Mouse (Mus musculus) T-helper 1 cell (primary cell): ENCODE measurements around the gene Gm40193.

Experiments used
- in situ Hi-C: fragments of 300-600 bp; cut with MboI, MseI; formaldehyde crosslinking; loops from one replicate; pipeline ENCODE4 v1.15.1; 2025; ENCODE audit warnings: high pct_unique_total_duplicates

Gene Gm40193

DNA sequence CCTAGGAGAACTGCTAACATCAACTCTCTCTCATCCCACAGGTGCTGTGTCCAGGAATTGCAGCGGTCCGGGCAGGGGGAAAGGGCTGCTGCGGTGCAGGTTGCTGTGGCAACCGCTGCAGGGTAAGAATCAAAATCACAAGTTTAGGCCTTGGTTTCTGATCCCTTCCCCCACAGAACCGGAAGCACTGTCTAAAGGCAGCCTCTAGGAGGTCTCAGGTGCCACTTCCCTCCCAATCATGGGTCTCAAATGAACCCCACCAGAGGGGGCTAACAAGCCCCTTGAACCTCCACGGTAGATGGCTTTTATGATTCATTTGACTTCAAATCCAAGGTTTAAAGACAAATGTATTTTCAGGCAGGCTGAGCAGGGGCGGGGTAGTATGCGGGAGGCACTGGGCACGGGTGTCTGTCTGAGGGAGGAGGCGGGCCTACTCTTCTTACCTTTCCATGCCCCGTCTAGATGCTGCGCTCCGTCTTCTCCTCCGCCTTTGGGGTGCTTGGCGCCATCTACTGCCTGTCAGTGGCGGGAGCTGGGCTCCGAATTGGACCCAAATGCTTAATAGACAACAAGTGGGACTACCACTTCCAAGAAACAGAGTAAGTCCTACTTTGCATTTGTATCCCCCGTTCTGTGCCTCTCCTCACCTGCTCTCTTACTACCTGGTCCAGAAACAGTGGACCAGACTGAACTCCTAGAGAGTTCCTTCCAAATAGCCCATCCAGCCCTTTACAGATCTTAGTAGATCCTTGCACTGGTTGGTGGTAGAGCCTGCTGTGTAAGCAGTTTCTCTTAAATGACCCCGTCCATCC, 22.8 kb downstream of the Gm40193 start:
- in situ Hi-C loops, result loop anchor here (5.0 kb wide), 1 partner anchor 98 kb away; the partner anchor contains the start of gene Pelp1

- in situ Hi-C loops, result loop anchor here (5.0 kb wide), 1 partner anchor 95 kb away; the partner anchor contains the start of gene Pelp1
Measured at GRCm38 (mm10) chr11:70506962-70507515, 25.7 kb downstream of the Gm40193 start.

GRCm38 (mm10) chr11:70506385-70506784, 26.4 kb downstream of the Gm40193 start:
- in situ Hi-C loops, result loop anchor here (5.0 kb wide), 1 partner anchor 94 kb away; the partner anchor contains the start of gene Pelp1

DNA sequence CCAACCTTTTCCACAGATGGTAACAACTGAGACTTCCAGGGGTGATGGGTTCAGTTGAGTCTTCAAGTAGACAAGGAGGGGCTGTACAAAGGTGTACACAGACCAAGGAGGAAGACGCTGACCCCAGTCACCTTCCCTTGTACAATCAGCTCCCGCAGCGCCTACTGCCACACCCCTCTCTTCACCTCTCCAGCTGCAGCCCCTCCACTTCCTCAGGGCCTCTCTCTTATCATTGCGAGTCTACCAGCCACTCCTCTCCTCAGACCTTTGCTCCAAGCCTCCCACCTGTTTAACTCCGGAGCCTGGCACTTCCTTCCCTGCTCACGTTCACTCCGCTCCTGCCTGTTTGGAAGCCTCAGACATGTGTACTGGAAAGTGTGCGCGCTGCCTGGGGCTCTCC, 27.8 kb downstream of the Gm40193 start, which contains the start of gene Tm4sf5:
Gene Tm4sf5 (plus strand): TSS at position 275 of the 400 bp plus-strand sequence.
- in situ Hi-C loops, result loop anchor here (5.0 kb wide), 1 partner anchor 93 kb away; the partner anchor contains the start of gene Pelp1

DNA sequence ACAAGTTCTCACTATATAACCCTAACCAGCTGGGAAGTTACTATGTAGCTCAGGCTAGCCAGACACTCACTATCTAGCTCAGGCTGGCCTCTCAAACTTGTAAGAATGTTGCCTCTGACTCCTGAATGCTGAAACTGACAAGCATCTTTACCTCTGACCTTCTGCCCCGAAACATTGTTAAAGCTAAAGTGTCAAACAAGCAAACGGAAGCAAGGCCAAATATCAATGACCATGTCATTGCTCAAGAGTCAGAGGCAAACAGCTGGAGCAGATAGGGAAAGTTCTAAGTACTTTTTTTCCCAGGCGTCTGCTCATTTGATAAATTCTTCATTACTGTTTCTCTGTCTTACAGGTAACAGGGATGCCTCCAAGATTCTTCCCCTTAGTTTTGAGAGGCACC, 30.7 kb downstream of the Gm40193 start:
- in situ Hi-C loops, result no loop called here

DNA sequence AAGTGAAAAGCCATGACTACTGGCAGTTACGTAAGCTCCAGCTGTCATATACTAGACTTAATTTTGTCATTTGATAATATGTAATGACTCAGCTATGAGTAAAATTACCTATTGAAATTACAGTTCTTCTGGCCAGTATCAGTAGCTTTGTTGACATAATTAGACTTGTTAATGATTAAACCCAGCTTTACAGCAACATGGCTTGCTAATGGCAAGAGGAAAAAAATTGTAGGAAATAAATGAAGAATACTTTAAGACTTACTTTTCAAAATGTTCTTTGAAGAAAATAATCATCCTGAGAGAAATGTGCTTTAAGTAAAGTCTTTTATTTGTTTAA, 32.3 kb downstream of the Gm40193 start:
- in situ Hi-C loops, result no loop called here

DNA sequence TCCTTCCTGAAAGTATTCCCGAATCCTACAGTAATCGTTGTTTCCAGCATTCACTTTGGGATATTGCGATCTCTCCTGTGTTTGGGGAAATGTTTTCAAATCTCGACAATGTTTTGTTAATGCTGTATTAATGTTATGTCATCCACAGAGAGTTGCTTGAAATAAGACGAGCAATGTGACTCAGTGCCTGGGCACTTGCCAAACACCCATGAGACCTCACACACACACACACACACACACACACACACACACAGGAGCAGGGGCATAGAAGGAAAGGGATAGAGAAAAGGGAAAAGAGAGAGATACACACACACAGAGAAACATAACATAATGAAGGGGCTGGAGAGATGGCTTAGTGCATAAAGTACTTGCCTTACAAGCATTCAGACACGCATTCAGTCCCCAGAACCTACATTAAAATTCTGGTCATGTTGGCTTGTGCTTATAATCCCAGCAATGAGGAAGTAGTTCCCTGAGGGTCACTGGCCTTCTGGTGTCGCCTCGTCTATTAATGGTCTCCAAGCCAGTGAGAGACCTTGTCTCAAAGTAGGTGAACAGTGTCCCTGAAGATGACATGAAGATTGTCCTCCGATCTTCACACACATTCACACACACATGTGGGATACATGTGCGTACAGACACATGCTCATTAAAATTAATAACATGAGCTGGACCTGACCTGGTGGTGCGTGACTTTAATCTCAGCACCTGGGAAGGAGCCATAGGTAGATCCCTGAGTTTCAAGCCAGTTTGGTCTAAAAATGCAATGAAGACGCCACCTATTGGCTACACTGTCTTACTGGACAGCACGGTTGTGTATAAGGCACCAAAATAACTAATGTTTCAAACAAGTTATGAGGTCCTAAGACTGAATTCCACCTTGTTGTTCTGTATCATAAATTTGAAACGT, 32.9 kb downstream of the Gm40193 start:
- in situ Hi-C loops, result no loop called here

- in situ Hi-C loops, result no loop called here
Measured at GRCm38 (mm10) chr11:70489684-70490083, 43.1 kb downstream of the Gm40193 start.

DNA sequence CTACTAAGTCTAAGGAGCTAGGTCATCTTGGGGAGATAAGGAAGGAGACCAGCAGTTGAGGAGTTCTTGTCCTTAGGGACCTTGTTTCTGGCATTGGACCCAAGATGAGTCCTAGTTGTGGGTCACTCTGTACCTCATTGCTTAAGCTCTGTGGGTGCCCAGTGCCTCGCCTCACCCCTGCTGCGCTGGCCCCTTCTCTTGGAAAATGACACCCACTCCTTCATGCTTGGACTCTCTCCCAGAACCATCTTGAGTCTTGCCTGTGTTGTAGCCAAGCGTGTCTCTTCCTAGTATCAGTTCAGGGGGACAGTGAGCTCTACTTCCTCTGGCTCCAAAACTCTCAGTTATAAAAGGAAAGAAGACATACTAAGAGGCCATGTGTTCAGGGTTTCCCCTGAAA, 43.6 kb downstream of the Gm40193 start:
- in situ Hi-C loops, result no loop called here

GRCm38 (mm10) chr11:70487816-70488215, 44.9 kb downstream of the Gm40193 start:
- in situ Hi-C loops, result no loop called here

GRCm38 (mm10) chr11:70485498-70485897, 47.2 kb downstream of the Gm40193 start:
- in situ Hi-C loops, result no loop called here
